Mouse (Mus musculus) liver, postnatal 0 days (tissue): ENCODE data around the gene Wnt5b. TPM values are rescaled to one million over a fixed set of nuclear protein-coding genes. Genes with fewer than 3 reads are reported as not detected.

ENCODE experiments used
- ATAC-seq: fragments of 200-750 bp; cut with Nextera tagmentation; 2 replicates; pipeline ENCODE4 v1.8.0; 2017; ENCODE audit warnings: mild to moderate bottlenecking, moderate library complexity
- DNase-seq: peaks from one replicate; pipeline ENCODE4 v3.0.0-alpha.2; 2016
- H3K27ac ChIP-seq: fragments of 300-500 bp; sonication (generic); 2 replicates; pipeline ENCODE4 v1.5.1; 2014; ENCODE audit warnings: antibody characterized with exemption, moderate library complexity, mild to moderate bottlenecking, low read depth
- H3K27me3 ChIP-seq: fragments of 300-500 bp; sonication (generic); 2 replicates; pipeline ENCODE4 v1.6.1; 2014; ENCODE audit warnings: low read length, control low read depth, mixed read lengths; ENCODE audit not compliant: insufficient read depth
- H3K36me3 ChIP-seq: fragments of 300-500 bp; sonication (generic); replicated peaks from 2 replicates; pipeline ENCODE4 v1.6.1; 2014; ENCODE audit warnings: mild to moderate bottlenecking, control low read depth, low read length, moderate library complexity, mixed read lengths; ENCODE audit not compliant: insufficient read depth
- H3K4me1 ChIP-seq: fragments of 300-500 bp; sonication (generic); 2 replicates; pipeline ENCODE4 v1.6.1; 2014; ENCODE audit warnings: antibody characterized with exemption, mild to moderate bottlenecking, control low read depth; ENCODE audit not compliant: insufficient read depth
- H3K4me2 ChIP-seq: fragments of 300-500 bp; sonication (generic); 2 replicates; pipeline ENCODE4 v1.6.1; 2014; ENCODE audit warnings: low read depth, mild to moderate bottlenecking, low read length, moderate library complexity, mixed read lengths
- H3K4me3 ChIP-seq: fragments of 300-500 bp; sonication (generic); 2 replicates; pipeline ENCODE4 v1.5.1; 2014; ENCODE audit warnings: low read depth, low read length
- H3K9ac ChIP-seq: fragments of 300-500 bp; sonication (generic); replicated peaks from 2 replicates; pipeline ENCODE4 v1.6.1; 2014; ENCODE audit warnings: mild to moderate bottlenecking, moderate library complexity
- H3K9me3 ChIP-seq: fragments of 300-500 bp; sonication (generic); 2 replicates; pipeline ENCODE4 v1.6.1; 2016; ENCODE audit warnings: mild to moderate bottlenecking, control low read depth, low read length, mixed read lengths
- CTCF ChIP-seq: sonication (generic); IDR thresholded peaks from 2 replicates; pipeline ENCODE4 v1.5.1; 2016; ENCODE audit warnings: antibody characterized with exemption, low read depth
- EP300 ChIP-seq: IDR thresholded peaks from 2 replicates; pipeline ENCODE4 v1.6.1; 2016; ENCODE audit warnings: antibody characterized with exemption, low read depth, mild to moderate bottlenecking
- WGBS: fragments of 180-500 bp; shearing (Covaris S2); extraction: QIAGEN DNeasy Blood & Tissue Kit; methylation state at CpG from one replicate; pipeline ENCODE4 v1.1.7; 2014; ENCODE audit not compliant: insufficient replicate concordance; 5-methylcytosine and 5-hydroxymethylcytosine counted together
- polyA plus RNA-seq: library from polyadenylated mRNA; unstranded; fragments of >200 nt; fragmentation: Nextera tagmentation; extraction: Ambion mirVana; gene quantifications from 2 replicates; pipeline ENCODE4 v1.2.1, GENCODE M21; 2015

The Wnt5b gene
- polyA plus RNA-seq, 1 experiment from 2014 or later: 0.31 TPM

DNA sequence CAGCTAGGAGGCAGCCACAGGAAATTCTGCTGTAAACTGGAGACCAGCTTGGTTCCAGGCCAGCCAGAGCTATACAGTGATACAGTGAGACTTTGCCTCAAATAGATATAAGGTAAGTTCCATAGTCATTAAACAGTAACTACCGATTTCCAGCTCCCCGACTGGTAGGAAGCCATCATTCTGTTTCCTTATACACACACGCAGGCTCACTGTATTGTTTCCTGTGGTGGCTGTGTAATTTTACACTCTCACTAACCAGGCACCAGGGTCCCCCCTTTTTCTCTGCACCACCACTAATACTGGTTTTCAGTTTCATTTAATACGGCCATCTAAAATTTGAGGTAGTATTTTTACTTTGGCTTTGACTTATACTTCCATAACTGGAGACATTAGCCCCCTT is 70.2 kb downstream of the Wnt5b start:
- Histone ChIP-seq H3K4me2 (0 out of 2 replicates have a peak overlapping the region, but pooled peaks have one; percentile 18), H3K9ac (no peak overlapping the region), H3K4me1 (peaks cover 23% of the 10 kb centered on the region), H3K27ac (no peak overlapping the region), H3K4me3 (no peak overlapping the region), H3K36me3 (no peaks in the 10 kb centered on the region), H3K27me3 (no peaks in the 10 kb centered on the region), H3K9me3 (no peaks in the 10 kb centered on the region)
- 43% methylated on average over 4 of the region's 4 CpGs for WGBS
- ATAC-seq (no peak), DNase-seq (no peak)
- TF ChIP-seq CTCF (no peak), EP300 (no peak)

DNA sequence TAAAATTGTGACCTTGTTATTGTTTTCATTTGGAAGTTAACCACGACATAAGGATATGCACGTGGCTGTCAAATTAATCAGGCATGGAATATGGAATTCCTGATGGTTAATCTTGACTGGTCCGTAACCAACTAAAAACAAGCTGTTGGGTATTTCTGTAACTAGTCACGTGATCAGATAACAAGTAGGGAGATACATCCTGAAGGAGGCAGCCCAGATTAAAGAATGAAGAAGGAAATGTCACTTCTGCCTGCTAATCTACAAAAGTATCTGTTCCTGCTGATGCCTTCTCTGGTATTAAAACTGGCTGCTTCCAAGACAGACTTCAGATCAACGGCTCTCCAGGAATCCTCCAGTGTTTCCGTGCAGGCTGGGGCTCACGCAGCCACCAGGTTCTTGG is 70.7 kb downstream of the Wnt5b start:
- TF ChIP-seq EP300 (no peak), CTCF (no peak)
- no peak overlapping the region for H3K9ac ChIP-seq
- H3K4me3 ChIP-seq: no peak overlapping the region
- no peaks in the 10 kb centered on the region for H3K36me3 ChIP-seq
- DNase-seq (no peak), ATAC-seq (no peak)
- 0 out of 2 replicates have a peak overlapping the region, but pooled peaks have one; percentile 18 for H3K4me2 ChIP-seq
- no peaks in the 10 kb centered on the region for H3K27me3 ChIP-seq
- H3K9me3 ChIP-seq: no peaks in the 10 kb centered on the region
- H3K27ac ChIP-seq: no peak overlapping the region
- 44% methylated on average over 7 of the region's 7 CpGs for WGBS
- H3K4me1 ChIP-seq: peaks cover 20% of the 10 kb centered on the region

DNA sequence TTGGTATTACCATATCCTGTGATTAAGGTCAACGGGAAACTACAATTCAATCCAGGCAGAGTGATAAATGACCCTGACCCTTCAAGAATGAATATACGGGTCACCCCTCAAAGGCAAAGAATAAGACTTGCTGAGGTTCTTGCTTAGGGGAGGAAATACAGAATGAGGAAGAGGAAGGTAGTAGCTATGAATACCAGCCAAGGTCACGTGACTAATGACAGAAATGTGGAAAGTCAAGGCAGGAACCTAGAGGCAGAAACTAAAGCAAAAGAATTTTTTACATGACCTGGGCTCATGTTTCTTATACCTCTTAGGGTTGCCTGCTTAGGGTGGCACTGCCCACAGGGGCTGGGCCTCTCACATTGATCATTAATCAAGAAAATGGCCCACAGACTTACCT is 71.4 kb downstream of the Wnt5b start:
- Histone ChIP-seq H3K4me1 (peaks cover 12% of the 10 kb centered on the region), H3K4me3 (no peak overlapping the region), H3K36me3 (no peaks in the 10 kb centered on the region), H3K9ac (no peak overlapping the region), H3K27ac (no peak overlapping the region), H3K4me2 (no peak overlapping the region), H3K27me3 (no peaks in the 10 kb centered on the region), H3K9me3 (no peaks in the 10 kb centered on the region)
- DNase-seq: no peak
- WGBS: 40% methylated on average over 3 of the region's 3 CpGs
- TF ChIP-seq EP300 (no peak), CTCF (no peak)
- 0 out of 2 replicates have a peak, but pooled peaks have one; percentile 3 for ATAC-seq

DNA sequence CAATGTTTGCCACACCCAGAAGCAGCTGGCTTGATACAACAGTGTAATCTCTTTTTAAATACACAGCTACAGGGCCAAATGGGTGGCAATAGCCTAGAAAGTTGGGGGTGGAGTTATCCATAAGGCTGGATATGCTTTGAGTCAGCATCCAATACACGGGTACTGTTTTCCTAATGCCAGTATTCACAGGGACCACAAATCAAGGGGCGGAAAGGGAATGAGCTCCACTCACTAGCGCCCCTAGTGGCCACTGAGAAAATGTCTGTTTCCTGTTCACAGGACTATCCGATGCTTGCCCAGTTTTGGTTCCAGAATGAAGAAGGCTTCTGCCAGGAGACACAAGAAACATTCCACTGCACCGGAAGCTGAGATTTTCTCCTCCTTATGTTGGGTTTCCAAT is 72.0 kb downstream of the Wnt5b start:
- Histone ChIP-seq H3K9me3 (no peaks in the 10 kb centered on the region), H3K4me2 (no peak overlapping the region), H3K4me3 (no peak overlapping the region), H3K9ac (no peak overlapping the region), H3K27me3 (no peaks in the 10 kb centered on the region), H3K27ac (no peak overlapping the region), H3K4me1 (peaks cover 15% of the 10 kb centered on the region), H3K36me3 (no peaks in the 10 kb centered on the region)
- ATAC-seq: 0 out of 2 replicates have a peak, but pooled peaks have one; percentile 22
- TF ChIP-seq CTCF (peak; percentile 92), EP300 (no peak)
- 27% methylated on average over 5 of the region's 5 CpGs for WGBS
- DNase-seq: peak; percentile 74

DNA sequence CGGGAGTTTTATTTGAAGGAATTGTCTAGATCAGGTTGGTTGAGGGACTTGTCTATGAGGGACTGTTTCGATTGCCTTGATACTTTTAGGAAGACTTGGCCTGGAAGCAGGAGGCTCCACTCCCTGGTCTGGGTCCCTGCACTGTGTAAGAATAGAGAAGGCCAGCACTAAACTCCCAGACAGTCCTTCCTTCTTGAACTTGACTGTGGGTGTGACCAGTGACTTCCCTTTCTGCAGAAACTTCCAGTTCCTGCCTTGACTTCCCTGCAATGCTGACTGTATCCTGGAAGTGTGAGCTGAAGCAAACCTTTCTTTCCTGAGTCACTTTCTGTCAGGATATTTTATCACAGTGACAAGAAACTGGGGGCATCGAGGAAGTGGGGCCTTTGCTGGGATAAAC is 73.4 kb downstream of the Wnt5b start:
- WGBS: 54% methylated on average over 3 of the region's 3 CpGs
- TF ChIP-seq CTCF (no peak), EP300 (no peak)
- H3K27me3 ChIP-seq: no peaks in the 10 kb centered on the region
- no peak overlapping the region for H3K4me3 ChIP-seq
- no peaks in the 10 kb centered on the region for H3K36me3 ChIP-seq
- DNase-seq: no peak
- H3K4me2 ChIP-seq: no peak overlapping the region
- H3K27ac ChIP-seq: no peak overlapping the region
- H3K4me1 ChIP-seq: peaks cover 18% of the 10 kb centered on the region
- no peak for ATAC-seq
- no peaks in the 10 kb centered on the region for H3K9me3 ChIP-seq
- H3K9ac ChIP-seq: no peak overlapping the region

DNA sequence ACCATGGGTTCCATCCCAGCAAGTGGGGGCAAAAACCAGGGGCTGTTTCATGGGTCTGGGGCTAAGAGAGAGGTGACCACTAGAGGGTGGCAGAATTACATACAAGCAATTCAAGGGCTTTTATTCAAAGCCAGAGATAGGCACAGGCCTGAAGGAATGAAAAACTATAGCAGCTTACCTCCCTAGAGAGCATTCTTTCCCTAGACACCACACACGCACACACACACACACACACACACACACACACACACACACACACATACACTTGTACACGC is 76.4 kb downstream of the Wnt5b start:
- H3K4me1 ChIP-seq: peaks cover 13% of the 10 kb centered on the region
- H3K9me3 ChIP-seq: no peaks in the 10 kb centered on the region
- no peaks in the 10 kb centered on the region for H3K36me3 ChIP-seq
- H3K4me3 ChIP-seq: no peak overlapping the region
- TF ChIP-seq CTCF: peak; percentile 59
- no peak for TF ChIP-seq EP300
- H3K27ac ChIP-seq: peak overlapping the region; percentile 57
- no peak overlapping the region for H3K4me2 ChIP-seq
- ATAC-seq: peak; percentile 59
- 73% methylated on average over 2 of the region's 2 CpGs for WGBS
- H3K9ac ChIP-seq: no peak overlapping the region; the same call in 1 of the 2 replicates
- no peak for DNase-seq
- H3K27me3 ChIP-seq: no peaks in the 10 kb centered on the region
